Mouse (Mus musculus): ENCODE measurements around the gene Ipo13.
A peak's percentile ranks its signal among the peaks of the same experiment; 100 is the strongest.

Ipo13 gene

DNA sequence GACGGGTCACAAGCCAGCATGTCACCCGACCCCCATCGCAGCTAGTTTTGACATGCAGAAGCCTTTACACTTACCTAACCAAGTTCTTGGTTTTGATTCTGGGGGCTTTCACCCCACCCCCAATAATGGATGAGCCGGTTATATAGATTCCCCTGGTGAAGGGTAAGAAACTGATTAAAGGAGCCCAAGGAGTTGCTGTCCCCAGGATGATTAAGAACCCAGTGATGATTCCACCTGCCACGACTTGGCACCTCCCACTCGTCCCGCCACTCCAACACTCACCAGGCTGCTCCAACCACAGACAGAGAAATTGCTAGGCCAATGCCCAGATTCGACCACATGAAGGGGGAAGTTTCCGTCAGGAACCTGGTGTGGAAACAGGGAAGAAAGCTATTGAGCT lies 28.8 kb downstream of the Ipo13 start:
- ATAC-seq (ENCODE audit: insufficient number of reproducible peaks, low FRiP score, low TSS enrichment), result no peak

DNA sequence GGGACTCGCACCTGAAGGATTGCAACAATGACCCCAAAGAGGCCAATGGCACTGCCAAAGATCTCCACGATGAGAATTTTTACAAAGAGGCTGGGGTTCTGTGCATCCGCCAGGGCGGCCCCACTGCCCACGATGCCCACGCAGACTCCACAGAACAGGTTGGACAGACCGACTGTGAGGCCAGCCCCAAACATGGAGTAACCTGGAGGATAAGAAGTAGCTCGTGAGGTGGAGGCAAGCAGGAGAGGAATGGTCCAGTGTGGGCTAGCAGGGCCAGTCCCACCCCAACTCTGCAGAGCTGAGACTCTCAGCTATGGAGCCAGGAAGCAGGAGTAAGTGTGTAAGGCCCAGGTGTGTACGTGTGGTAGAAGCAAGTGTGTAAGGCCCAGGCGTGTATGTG lies 29.7 kb downstream of the Ipo13 start:
- no peak for ATAC-seq (ENCODE audit: insufficient number of reproducible peaks, low FRiP score, low TSS enrichment)

DNA sequence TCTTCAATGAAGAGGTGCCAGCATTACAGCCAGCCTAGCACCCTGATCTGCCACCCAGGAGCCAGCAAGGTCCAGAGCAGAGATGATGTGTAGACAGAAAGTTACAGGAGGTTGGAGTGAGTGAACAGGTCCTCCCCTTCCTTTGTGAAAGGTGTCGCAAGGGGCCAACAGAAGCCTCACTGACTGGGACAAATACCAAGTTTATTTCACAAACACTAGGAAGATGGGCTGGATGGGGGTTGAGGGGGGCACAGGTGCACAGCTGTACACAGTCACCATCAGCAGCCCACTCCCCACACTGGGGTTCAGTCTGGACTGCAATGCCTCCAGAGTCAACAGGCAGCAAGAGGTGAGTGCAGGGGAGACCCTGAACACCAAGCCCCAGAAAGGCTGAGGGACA lies 30.7 kb downstream of the Ipo13 start:
- ATAC-seq (ENCODE audit: insufficient number of reproducible peaks, low FRiP score, low TSS enrichment), result no peak

DNA sequence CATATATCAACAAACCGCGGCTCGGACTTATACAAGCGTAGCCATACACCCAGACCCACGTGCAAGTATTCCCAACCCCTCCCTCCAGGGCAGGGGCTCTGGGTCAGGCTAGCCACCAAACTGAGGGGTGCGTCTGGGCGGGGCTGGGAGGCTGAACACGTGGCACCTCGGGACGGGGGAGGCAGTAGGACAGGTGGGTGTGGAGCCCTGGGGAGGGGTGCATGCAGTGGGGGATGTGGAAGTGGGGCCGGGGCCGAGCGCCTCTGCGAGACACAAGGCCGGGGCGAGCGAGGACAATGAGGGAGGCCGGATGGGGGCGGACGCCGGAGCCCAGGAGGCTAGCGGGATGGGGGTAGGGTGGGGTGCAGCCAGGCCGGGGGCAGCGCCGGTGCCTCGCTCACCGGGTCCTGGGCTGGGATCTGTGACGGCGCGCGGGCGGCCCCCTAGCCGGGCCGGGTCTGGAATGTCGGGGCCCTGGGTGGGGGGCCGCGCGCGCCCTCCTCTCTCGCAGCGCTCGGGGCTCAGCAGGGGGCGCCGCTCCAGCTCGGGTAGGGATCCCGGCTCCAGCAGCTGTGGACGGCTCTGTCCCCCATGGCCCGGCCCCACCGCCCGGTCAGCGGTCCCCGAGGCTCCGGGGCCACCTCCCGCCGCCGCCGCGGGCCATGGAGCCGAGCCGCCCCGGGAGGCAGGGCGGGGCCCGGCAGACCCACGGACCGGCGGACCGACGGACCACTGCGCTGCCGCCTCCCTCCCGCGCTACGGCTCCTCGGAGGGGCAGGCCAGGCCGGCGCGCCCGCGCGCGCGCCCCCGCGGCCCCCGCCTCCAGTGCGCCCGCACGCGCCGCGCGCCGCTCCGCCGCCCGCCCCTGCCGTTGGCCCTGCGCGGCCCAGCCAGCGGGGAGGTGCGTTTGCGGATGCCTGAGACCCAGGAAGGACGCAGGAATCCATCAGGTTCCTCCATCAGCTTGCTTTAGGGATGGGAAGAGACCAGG lies 31.8 kb downstream of the Ipo13 start, which contains the start of gene B4galt2:
Gene B4galt2 (minus strand): TSS at position 787 of the 991 bp plus-strand sequence.
- ATAC-seq (ENCODE audit: insufficient number of reproducible peaks, low FRiP score, low TSS enrichment), result no peak

DNA sequence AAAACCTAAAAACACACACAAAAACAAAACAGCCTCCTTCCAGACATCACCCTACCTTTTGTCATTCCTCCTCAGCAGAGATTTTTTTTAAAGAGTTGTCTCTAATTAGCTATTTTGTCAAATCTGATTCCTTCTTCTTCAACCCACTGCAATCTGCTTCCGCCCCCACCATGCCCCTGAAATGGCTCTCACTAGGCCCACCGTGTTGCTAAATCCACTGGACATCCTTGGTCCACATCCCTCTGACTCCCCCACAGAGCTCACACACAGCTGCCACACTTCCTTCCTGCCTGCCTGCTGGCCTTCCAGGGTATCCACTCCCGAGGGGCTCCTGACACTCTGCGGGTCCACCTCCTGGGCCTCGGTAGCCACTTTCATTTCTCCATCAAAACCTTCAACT lies 36.1 kb downstream of the Ipo13 start:
- ATAC-seq (ENCODE audit: insufficient number of reproducible peaks, low FRiP score, low TSS enrichment), result no peak

DNA sequence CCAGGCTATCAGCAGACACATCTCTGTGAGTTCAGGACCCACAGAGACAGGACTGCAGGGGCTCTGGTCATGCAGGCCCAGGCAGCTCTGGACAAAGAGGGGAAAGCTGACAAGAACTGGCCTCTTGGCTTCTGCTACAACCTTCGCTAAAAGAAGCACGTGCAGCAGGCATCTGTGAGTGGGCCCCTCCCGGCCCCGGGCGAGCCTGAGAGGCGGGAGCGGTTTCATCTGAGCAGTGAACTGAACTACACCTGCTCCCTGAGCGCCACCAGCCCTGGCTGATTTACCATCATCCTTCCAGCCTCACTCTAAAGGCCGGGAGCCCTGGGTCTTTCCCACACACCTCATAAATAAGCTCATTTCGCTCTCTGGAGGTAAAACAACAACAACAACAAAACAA lies 36.5 kb downstream of the Ipo13 start:
- no peak for ATAC-seq (ENCODE audit: insufficient number of reproducible peaks, low FRiP score, low TSS enrichment)

DNA sequence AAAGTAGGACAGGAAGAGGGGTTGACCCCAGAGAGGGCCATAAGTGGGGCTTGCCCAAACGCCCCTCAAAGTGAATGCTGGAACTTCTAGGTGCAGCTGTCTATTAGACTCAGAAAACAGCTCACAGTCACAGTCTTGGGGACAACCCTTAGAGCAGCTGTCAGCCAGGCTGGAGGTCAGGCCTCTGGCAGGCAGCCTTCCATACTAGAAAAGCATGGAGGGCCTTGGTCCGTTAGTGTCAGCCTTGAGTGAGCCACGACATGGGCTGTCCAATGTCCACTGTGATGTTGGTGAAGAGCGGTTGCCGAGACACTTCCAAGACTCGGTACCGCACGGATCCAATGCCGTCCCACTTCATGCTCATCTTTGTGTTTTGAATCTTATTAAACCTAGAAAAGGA lies 41.2 kb downstream of the Ipo13 start:
- no peak for ATAC-seq (ENCODE audit: insufficient number of reproducible peaks, low FRiP score, low TSS enrichment)

DNA sequence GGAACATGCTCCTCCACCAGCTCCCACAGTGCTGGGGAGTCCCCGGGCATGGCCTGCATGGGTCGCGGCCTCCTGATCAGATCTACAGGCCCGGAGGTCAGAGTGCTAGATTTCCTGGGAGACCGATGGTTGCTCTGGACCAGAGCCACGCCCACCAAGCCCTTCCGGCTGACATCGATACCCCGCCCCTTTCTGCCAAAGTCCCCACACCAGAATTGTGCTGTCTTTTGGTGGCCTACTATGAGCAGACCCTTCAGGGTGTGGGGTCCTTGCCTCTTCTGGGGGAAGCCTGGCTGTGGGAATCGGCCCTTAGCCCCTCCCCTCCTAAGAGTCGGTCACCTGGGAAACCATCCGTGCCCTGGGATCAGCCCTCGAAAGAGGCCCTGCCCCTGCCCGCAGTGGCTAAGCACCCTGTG lies 42.3 kb downstream of the Ipo13 start, which contains the start of gene Ccdc24:
Gene Ccdc24 (minus strand): TSS at position 87 of the 416 bp plus-strand sequence.
- no peak for ATAC-seq (ENCODE audit: insufficient number of reproducible peaks, low FRiP score, low TSS enrichment)

DNA sequence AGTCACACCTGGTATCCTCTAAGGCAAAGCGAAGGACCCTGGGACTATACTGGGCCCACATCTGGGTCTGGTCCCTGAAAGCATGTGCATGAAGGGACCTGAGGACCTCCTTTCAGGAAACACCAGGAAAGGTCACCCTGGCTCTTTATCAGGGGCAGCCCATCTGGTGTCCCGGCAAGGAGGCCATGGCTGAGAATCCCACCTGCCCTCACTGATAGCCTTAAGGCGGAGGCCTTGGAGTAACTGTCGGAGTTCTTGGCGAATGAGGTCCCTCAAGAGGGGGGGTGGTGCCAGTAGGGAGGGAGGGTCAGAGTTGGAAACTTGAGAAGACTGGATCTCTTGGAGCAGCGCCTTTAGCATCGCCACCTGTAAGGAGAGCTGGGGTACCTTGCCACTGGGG lies 43.0 kb downstream of the Ipo13 start:
- no peak for ATAC-seq (ENCODE audit: insufficient number of reproducible peaks, low FRiP score, low TSS enrichment)

DNA sequence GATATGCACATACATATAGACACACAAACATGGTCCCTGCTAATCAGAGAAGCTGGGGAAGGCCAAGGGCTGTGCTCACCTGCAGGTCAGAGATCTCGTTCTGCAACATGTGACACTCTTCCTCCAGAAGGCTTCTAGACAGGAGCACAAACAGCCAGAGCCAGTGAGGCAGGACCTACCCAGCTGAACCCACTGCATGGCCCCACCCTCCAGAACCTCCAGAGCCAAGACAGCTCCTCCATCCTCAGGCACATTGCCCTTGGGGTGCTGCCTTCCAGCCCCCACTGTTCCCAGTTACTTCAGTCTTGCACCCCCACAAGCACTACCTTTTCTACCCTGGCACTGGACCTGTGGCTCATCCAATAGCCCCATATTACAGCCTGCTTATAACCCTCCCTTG lies 44.4 kb downstream of the Ipo13 start:
- ATAC-seq (ENCODE audit: insufficient number of reproducible peaks, low FRiP score, low TSS enrichment), result no peak

DNA sequence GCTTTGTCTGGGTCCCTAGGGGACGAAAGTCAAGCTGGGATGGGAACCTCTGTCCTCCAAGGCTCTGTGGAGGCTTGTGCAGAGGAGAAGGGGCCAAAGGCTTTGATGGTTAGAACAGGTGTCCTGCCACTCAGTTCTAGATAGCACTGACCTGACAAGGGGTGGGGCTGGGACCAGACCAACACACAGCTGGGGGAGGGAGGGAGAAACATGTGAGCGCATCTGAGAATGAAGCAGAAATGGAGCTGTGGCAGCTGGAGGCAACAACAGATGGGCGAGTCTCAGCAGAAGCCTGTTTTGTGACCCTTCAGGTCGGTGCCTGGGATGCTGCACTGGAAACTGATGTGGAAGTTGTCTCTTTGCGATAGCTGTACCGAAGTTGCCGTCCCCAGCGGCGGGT lies 45.5 kb downstream of the Ipo13 start:
- no peak for ATAC-seq (ENCODE audit: insufficient number of reproducible peaks, low FRiP score, low TSS enrichment)

DNA sequence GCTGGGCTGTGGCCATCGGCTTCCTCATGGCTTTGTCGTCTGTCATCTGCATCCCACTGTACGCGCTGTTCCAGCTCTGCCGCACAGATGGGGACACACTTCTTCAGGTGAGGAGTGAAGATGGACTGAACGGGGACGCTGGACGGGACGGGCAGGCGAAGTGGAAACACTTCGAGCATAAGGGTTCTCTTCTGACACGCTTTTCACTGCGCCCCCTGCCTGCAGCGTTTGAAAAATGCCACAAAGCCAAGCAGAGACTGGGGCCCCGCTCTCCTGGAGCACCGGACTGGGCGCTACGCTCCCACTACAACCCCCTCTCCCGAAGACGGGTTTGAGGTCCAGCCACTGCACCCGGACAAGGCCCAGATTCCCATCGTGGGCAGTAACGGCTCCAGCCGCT lies 47.0 kb downstream of the Ipo13 start:
- no peak for ATAC-seq (ENCODE audit: insufficient number of reproducible peaks, low FRiP score, low TSS enrichment)

DNA sequence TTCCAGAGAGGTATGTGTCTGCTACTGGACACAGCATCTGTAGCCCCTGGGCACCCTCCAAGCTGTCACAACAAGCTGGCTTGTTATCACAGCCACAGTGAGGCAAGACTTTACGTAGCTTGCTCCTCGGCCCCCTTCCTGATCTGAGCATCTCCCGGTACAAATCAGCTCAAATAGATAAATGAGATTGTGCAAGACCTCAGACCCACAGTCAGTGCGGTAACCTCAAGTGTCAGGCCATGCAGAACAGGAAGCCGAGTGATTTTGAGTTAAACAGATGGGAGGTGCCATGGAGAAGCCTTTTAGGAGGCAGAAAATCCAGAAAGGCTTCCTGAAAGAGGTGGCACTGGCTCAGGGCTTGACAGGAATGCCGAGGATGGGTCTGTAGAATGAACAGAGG lies 47.8 kb downstream of the Ipo13 start:
- no peak for ATAC-seq (ENCODE audit: insufficient number of reproducible peaks, low FRiP score, low TSS enrichment)

DNA sequence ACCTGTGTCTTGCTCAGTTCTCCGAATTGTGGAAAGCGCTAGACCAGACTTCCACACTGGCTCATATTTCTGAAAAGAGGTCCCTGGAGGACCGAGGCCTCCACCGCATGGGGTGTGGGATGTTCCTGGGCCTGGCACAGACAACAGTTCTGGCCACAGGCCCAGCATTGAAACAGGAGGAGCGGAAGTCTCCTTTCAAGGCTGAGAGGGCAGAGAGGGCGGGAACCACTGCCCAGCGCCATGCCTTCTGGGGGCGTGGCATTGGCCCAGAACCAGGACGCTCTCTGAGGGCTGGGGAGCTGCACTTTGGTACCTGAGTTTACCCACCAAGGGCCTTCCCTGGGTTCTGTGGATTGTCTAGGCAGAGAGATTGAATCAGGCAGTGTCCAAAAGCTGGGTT lies 48.7 kb downstream of the Ipo13 start:
- ATAC-seq (ENCODE audit: insufficient number of reproducible peaks, low FRiP score, low TSS enrichment), result no peak

DNA sequence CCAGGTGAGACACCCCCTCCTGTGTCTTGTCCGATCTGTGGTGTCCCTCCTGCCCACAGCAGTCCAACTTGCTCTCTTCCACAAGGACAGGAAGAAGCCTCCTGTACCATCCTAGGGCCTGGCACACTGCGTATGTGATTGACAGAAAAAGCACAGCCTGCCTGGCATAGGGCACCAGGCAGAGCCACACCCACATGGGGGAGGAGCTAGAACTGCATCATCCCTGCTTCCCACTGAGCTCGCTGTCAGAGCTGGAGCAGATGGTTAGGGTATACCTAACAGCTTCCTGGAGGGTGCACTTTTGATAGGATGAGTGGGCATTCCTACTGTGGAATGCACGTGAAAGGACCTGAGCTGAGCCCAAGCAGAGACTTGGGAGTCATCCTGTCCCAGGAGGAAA lies 52.0 kb downstream of the Ipo13 start:
- ATAC-seq (ENCODE audit: insufficient number of reproducible peaks, low FRiP score, low TSS enrichment), result no peak

DNA sequence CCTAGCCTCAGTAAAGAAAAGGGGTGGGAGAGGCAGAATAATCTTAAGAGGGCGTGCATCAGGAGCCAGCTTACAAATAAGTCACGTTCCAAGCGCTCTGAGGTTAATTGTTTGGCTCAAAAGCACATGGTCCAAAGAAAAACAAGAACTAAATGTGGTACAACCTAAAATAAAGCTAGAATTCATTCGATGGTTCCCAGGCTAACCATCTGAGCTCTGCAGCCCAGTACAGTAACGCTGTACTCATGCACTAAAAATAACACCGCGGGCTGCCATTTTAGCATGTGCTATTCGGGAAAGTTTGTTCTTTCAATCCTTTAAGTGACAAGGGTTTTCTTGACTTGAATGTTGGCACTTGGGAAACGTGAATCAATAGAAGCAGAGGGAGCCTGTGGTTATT lies 54.2 kb downstream of the Ipo13 start:
- ATAC-seq (ENCODE audit: insufficient number of reproducible peaks, low FRiP score, low TSS enrichment), result no peak

DNA sequence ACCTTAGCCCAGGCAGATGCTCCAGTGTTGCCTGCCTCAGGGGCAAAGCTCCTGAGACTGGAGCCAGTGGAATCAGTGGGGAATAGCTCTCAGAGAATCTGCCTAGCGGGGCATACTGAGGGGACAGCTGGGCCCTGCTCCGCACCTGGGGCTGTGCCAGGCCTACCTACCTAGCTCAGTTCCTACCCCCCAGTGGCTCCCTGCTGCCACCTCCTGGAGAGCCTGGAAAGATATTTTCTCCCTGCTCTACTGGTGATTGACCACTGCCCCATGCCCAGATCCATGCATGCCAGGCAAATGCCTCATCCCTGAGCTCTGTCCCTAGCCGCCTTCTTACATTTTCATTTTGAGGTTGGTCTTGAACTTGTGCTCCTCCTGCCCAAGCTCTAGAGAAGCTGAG lies 56.0 kb downstream of the Ipo13 start:
- ATAC-seq (ENCODE audit: insufficient number of reproducible peaks, low FRiP score, low TSS enrichment), result no peak

DNA sequence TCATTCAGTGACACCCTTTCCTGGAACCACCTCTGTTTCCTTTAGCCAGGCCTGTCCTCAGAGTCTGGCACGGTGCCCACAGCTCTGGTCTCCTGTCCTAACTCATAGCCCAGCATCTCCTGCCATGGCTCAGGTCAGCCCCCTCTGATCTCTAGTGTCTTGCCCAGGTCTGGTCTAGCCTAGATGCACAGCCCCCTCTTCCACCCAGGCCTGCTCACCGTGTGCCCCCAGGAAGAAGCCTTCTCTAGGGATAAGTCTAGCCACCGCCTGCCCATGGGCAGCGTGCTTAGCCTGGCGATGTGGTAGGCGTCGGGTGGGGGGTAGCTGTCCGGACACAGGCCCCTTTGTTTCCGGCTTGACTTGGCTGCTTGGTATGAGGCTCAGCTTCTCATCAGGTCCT lies 59.7 kb downstream of the Ipo13 start:
- 0 out of 2 replicates have a peak, but pooled peaks have one; percentile 46 for ATAC-seq (ENCODE audit: insufficient number of reproducible peaks, low FRiP score, low TSS enrichment)

DNA sequence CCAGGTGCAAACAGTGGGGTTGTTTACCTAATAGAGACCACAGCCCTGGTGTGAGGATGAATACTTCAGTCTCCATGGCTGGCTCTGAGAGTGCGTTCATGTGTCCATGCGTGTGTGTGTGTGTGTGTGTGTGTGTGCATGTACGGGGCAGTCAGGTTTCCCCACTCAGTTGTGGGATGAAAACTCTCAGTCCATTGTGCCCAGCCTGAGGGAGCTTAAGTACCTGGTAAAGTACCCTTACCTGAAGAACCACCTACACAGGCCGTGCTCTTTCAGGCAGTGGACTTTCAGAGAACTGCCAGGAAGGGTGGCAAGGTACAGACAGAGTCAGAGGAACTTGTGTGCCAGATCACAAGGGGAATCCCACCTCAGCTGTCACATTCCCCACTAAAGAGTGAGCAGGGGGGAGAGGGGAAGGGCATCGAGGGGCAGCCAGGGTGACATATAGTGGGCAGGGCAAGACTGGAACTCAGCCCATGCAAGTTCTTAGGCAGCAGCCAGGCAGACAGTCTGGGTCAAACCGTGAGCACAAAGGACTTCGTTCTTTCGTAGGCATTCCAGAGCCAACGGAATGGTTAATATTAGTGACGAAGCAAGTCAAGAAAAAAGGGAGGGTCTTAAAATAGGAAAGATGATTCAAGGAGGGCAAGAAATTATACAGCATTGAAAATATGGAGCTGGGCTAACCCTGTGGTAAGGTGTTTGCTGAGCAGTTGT lies 62.5 kb downstream of the Ipo13 start:
- no peak for ATAC-seq (ENCODE audit: insufficient number of reproducible peaks, low FRiP score, low TSS enrichment)

DNA sequence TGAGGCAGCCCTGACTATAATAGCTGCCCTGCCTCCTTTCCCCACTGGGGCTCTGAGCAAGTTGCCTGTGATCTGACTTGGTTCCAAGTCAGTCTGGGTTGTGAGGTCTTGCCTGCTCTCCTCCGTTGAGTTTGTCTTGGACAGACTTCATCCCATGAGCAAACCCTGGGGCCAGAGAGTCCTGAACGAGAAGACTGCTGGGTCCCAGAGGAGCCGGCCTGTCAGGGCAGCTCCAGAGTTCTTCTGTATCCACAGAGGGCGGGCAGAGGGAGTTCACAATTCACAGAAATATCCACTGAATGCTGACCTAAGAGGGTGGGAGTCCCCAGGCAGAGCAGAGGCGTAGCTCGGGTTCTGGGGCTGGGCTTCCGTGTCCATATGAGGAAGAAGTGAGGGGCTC lies 63.9 kb downstream of the Ipo13 start:
- no peak for ATAC-seq (ENCODE audit: insufficient number of reproducible peaks, low FRiP score, low TSS enrichment)

DNA sequence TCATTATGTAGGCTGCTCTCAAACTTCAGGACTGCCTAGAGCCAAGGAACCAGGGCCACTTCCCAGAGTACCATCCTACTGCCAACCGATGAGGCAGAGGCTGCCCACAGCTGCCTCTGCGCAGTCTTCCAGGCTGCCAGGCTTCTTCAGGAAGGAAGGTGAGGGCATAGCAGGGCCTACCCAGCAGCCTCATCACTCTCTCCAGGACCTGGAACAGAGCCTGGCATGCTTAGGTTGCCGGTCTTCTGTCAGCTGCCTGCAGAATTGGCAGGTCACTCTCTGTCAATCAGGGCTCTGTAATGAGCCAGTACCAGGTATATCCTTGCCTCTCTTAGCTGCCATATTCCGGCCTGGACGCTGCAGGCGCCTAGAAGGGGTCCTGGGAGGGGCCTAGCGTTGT lies 64.6 kb downstream of the Ipo13 start:
- no peak for ATAC-seq (ENCODE audit: insufficient number of reproducible peaks, low FRiP score, low TSS enrichment)
